Mouse (Mus musculus) retina, embryonic 14.5 days (tissue): ENCODE results near the gene Ezr.
"Not testable (repeated sequence)": the region's sequence is repeated elsewhere in the genome, so short reads cannot be mapped to it uniquely, and the experiment has no call there.

Source experiments
- DNase-seq: peaks from one replicate; pipeline ENCODE4 v3.0.0-alpha.2; 2015; ENCODE audit warnings: low spot score

Gene Ezr

DNA sequence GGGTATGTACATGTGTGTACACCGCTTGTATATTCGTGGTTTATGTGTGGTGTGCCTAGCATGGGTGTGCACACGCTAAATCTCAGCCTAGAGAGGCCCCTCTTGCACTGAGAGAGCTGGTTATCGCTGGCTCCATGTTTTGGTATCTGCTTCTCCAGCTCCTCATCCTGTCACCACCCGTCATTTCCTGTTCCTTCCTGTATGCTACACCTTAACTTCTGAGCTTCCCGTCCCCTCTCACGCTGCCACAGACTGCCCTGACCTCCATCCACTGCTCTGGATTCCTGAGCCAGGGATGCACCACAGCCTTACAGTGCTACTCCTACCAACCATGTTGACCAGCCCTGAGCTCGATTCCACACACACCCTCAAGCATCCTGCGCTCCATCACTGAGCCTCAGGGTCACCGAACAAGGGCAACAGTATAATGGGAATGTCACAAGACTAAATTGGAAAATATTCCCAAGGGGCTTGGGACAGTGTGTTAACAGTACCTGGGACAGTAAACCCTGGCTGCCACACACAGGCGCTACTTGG is 39.5 kb downstream of the Ezr start:
- no peak for DNase-seq

DNA sequence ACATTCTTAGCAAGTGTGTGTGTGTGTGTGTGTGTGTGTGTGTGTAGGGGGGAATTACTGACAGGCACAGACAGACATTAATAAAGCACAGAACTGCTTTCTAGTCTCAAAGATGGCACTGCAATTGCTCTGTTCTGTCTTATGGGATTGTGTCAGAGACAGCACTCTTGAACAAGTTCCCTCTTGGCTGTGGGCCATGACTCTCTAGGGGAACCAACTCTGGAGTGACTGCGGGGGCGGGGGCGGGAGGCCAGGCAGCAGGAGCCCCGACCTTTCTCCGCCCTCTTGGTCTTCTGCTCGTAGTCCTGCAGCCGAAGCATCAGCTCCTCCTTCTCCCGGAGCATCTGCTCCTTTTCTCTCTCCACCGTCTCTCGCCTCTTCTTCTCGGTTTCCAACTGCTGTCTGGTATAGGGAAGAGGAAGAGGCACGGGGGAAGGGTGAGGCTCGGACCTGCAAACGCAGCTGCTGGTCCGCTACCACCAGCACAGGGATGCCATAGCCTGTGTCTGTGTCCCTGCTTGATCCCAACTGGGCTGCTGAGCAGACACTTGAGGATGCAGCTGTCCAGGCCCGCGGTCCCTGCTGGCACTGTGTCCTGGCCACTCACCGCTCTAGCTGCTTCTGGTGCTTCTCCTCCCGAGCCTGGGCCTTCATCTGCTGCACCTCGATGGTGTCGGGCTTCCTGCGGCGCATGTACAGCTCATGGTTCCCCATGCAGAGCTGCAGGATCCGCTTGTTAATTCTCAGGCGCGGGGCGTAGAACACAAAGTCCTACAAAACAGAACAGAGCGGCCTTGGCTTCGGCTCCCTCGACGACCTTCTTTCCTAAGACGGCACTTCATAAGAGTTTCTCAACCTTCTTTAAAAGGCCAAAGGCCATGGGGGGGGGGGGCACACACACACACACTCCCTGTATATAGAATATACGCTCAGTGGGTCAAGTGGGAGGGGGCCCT is 40.2 kb downstream of the Ezr start:
- DNase-seq, result no peak

DNA sequence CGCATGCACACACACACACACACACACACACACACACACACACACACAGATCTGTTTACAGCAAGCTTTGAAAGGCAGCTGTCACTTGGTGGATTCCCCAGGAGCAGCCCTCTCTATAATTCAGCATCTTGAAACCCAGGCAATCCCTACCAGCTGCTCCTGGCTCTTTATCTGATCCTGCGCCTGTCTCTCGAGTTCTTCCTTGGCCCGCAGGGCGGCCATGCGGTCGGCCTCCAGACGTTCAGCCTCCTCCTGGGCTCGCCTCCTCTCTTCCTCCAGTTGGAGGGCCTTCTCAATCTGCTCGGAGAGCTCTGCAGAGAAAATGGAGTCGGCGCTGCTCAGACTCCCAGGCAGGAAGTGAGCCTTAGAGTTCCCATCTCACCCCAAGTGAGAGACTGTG is 41.3 kb downstream of the Ezr start:
- DNase-seq, result no peak

GRCm38 (mm10) chr17:6740331-6741170 is 42.0 kb downstream of the Ezr start:
- no peak for DNase-seq

GRCm38 (mm10) chr17:6739756-6740155 is 42.8 kb downstream of the Ezr start:
- DNase-seq, result no peak

- DNase-seq, result no peak
These were observed 43.3 kb downstream of the Ezr start for GRCm38 (mm10) chr17:6739266-6739665.

GRCm38 (mm10) chr17:6738836-6739235 is 43.7 kb downstream of the Ezr start:
- DNase-seq, result no peak

- DNase-seq, result no peak
These were observed 45.1 kb downstream of the Ezr start for GRCm38 (mm10) chr17:6737273-6737997.

DNA sequence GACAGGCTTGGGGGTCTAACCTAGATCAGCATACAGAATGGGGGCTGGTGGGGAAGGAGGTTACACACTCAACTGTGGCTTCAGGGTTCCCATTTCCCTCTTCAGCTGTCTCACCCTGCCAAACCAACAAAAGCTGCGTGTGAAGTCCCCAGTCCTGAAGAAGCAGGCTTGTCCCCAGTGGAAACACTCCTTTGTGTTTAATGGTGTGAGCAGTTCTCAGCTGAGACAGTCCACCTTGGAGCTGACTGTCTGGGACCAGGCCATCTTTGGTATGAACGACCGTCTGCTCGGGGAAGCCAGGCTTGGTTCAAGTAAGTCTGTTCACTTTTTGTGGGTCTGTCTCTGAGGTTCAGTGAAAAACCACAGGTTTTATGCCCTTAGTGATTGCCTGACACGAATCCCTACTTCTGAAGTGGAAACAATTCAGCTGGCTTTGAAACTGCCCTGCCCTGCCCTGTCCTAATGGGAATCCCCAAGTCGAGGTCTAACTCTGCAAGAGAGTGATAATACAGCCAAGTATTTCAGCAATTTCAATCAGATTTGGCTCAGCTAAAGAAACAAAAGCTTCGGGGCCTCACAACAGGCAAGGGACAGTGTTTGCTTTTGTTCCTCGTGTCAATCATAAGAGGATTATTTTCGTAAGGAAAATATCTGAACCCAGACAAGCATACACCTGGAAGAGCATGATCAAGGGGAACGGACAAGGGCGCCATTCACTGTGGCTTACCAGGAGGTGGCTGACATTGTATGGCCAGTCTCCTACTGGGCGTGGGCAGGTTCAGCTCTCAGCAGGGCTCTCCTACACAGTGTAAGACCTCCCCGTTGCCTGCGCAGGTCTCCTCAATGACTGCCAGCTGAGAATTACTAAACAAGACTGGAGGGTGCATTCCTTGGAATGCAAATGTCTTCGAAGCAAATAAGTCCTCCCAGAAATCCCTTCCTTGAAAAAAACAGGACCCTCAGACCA is 46.0 kb downstream of the Ezr start:
- no peak for DNase-seq

GRCm38 (mm10) chr17:6734746-6735441 is 47.7 kb downstream of the Ezr start:
- DNase-seq, result no peak

DNA sequence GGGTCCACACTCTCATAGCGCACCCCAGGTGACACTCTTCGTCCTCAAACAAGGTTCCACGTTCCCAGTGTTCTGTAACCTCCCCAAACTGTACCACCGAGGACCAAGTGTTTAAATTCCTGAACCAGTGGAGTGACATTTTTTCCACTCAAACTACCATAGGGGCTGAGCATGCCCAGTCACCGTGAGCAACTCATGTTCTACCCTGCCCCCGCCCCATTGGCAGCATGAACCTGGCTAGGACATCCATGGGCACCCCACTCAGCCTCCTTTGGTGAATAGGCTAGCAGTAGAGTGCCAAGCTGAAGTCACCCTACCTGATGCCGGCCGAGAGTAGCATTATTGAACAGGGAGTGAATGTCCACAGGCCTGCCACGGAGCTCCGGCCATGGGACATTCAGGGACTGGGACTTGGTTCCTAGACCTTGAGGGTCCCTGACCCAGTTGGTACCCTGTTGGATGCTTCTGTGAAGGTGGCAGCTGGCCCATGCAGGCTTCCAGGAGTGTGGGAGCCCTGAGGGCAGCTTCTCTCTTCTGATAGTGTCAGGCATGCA is 49.2 kb downstream of the Ezr start:
- DNase-seq, result no peak

DNA sequence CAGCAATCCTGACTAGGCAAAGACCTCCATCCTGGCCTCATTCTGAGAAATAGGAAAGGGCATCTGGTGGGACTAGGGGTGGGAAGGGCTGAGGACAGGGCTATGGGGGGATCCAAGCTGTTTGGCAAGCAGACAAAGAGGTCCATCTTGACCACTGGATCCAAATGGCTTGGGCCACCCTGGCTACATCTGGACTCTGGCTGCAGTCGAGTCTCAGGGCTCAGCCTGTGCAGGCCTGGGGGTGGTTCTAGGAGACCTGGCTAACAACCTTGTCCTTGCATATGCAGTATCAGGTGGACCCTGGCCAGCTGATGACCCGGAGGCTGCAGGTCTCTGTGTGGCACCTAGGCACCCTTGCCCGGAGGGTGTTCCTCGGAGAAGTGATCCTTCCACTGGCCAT is 49.9 kb downstream of the Ezr start:
- DNase-seq, result no peak

- no peak for DNase-seq
These were observed 51.0 kb downstream of the Ezr start for GRCm38 (mm10) chr17:6731634-6732033.

GRCm38 (mm10) chr17:6731132-6731531 is 51.5 kb downstream of the Ezr start:
- DNase-seq, result no peak

- DNase-seq, result no peak
These were observed 53.3 kb downstream of the Ezr start for GRCm38 (mm10) chr17:6729244-6729742.

DNA sequence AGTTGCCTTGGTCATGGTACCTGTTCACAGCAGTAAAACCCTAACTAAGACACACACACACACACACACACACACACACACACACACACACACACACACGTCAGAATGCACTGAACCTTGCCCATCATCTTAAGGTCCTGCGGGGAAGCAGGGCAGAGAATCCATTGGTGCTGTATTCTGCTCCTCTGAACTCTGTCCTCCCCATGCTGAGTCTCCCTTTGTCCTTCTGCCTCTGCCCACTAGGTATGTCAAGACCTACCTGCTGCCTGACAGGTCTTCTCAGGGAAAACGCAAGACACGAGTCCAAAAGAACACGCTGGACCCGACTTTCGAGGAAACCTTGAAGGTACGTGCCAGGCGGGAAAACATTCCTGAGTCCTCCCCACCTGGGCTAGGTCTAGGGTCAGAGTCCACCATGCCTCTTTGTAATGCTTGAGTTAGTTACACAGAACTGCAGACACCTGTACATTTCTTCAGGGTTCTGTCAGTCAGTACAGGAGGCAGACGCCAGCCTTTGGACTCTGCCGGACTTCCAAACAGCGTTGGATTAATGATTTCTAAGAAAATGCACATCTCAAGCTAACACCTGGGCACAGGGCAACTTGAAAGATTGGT is 54.5 kb downstream of the Ezr start:
- DNase-seq, result no peak

DNA sequence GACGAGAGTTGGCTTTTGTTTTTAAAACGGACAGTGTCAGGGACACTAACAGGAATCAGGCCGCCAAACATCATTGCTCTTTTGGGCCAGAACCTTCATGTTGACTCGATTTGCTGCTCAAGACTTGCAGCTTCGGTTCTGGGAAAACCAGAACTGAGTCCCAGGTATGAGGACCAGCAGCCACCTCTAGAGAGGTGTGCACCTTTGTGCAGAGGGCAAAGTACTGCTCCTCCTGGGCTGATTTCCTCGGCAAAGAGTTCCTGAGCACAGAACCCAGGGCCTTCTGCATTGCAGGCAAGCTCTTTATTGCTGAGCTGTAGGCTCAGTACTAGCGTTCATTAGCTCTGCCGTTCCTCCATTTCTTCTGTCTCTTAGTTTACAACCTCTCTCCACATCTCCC is 68.6 kb downstream of the Ezr start:
- not testable (repeated sequence) for DNase-seq

DNA sequence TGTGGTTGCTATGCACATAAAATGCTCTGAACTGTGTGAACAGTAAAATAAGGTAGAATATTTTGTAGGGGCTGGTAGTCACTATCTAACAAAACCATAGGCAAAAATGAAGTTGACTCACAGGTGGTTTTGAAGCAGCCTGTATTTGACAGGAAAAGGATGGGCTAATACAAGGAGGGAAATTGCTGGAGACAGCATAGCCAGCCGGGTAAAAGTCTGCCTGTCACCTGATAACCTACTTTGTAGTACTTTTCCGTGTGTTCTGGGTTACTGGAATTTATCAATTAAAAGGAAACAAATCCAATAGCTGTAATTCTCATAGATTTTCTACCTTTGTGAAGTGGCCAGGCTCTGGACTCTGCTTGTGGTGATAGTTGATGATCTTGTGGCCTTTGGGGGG is 69.1 kb downstream of the Ezr start:
- DNase-seq, result not testable (repeated sequence)

GRCm38 (mm10) chr17:6708194-6708593 is 74.4 kb downstream of the Ezr start:
- not testable (repeated sequence) for DNase-seq
